Mouse (Mus musculus) limb, embryonic 14.5 days (tissue): ENCODE data around the gene Ccnk. TPM values are rescaled to one million over a fixed set of nuclear protein-coding genes. Genes with fewer than 3 reads are reported as not detected.

Source experiments
- ATAC-seq: fragments of 200-750 bp; cut with Nextera tagmentation; 2 replicates; pipeline ENCODE4 v1.8.0; 2017; ENCODE audit warnings: low read depth, moderate number of reproducible peaks, moderate TSS enrichment; ENCODE audit not compliant: low FRiP score
- DNase-seq: peaks from one replicate; pipeline ENCODE4 v3.0.0-alpha.2; 2015; ENCODE audit warnings: low spot score
- H3K27ac ChIP-seq: fragments of 300-500 bp; sonication (generic); replicated peaks from 2 replicates; pipeline ENCODE4 v1.5.1; 2014; ENCODE audit warnings: low read depth, mild to moderate bottlenecking, low read length, moderate library complexity, mixed read lengths
- H3K27me3 ChIP-seq: fragments of 300-500 bp; sonication (generic); 2 replicates; pipeline ENCODE4 v1.6.1; 2014; ENCODE audit warnings: low read length, mixed read lengths; ENCODE audit not compliant: control insufficient read depth, insufficient read depth
- H3K36me3 ChIP-seq: fragments of 300-500 bp; sonication (generic); 2 replicates; pipeline ENCODE4 v1.6.1; 2014; ENCODE audit warnings: mild to moderate bottlenecking, low read length, moderate library complexity, mixed read lengths; ENCODE audit not compliant: control insufficient read depth, insufficient read depth
- H3K4me1 ChIP-seq: fragments of 300-500 bp; sonication (generic); 2 replicates; pipeline ENCODE4 v1.6.1; 2014; ENCODE audit warnings: antibody characterized with exemption, low read length, mixed read lengths; ENCODE audit not compliant: control insufficient read depth, insufficient read depth
- H3K4me2 ChIP-seq: fragments of 300-500 bp; sonication (generic); replicated peaks from 2 replicates; pipeline ENCODE4 v1.6.1; 2014; ENCODE audit warnings: low read depth, mild to moderate bottlenecking, low read length, moderate library complexity; ENCODE audit not compliant: severe bottlenecking
- H3K4me3 ChIP-seq: fragments of 300-500 bp; sonication (generic); replicated peaks from 2 replicates; pipeline ENCODE4 v1.5.1; 2014; ENCODE audit warnings: low read length
- H3K9ac ChIP-seq: fragments of 300-500 bp; sonication (generic); 2 replicates; pipeline ENCODE4 v1.6.1; 2014; ENCODE audit warnings: mild to moderate bottlenecking, low read depth, low read length, moderate library complexity; ENCODE audit not compliant: severe bottlenecking
- H3K9me3 ChIP-seq: fragments of 300-500 bp; sonication (generic); 2 replicates; pipeline ENCODE4 v1.6.1; 2016; ENCODE audit warnings: low read length; ENCODE audit not compliant: control insufficient read depth
- POLR2A ChIP-seq: fragments of 200-500 bp; IDR thresholded peaks from 2 replicates; pipeline ENCODE4 v1.8.0; 2012; ENCODE audit warnings: inconsistent platforms, mild to moderate bottlenecking, moderate library complexity, borderline replicate concordance; ENCODE audit not compliant: insufficient read depth, insufficient read length; ENCODE audit errors: extremely low read depth
- WGBS: fragments of 180-500 bp; shearing (Covaris S2); extraction: QIAGEN DNeasy Blood & Tissue Kit; methylation state at CpG from one replicate; pipeline ENCODE4 v1.1.7; 2014; 5-methylcytosine and 5-hydroxymethylcytosine counted together
- polyA plus RNA-seq, 2 experiments: library from polyadenylated mRNA; depleted of rRNA in 1 of 2; stranded (reverse) in 1 of 2; unstranded in 1 of 2; fragments of >200 nt; fragmentation: Nextera tagmentation in 1 of 2; extraction: Ambion mirVana in 1 of 2; gene quantifications; 2 replicates each; pipeline versions ENCODE4 v1.2.1 to v1.2.3; 2012 to 2014

Ccnk gene
- polyA plus RNA-seq, 2 experiments = 6.0 to 37.7 TPM

DNA sequence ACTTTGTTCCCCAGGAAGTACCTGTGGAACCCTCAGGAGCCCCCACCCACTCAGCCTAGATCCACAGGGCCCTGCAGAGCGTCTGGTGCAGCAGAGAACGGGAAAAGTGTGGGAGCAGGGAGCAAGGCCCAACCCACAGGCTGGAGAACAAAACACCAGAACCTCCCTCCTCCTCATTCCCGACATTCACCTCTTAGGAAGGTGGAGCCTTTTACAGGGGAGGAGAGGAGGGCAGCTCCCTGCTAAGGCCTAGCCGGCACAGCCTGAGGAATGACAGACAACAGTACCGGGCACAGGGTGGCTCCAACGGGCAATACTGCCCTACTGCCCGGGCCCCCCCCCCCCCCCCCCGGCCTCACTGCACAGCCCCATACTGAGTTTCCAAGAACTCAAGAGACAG, 44.0 kb downstream of the Ccnk start:
- Histone ChIP-seq H3K36me3 (no peaks in the 10 kb centered on the region), H3K9ac (no peak overlapping the region), H3K9me3 (no peaks in the 10 kb centered on the region), H3K4me1 (peaks cover 57% of the 10 kb centered on the region), H3K27ac (no peak overlapping the region), H3K4me2 (no peak overlapping the region), H3K4me3 (no peak overlapping the region), H3K27me3 (no peaks in the 10 kb centered on the region)
- TF ChIP-seq POLR2A = no peak
- no peak for ATAC-seq
- WGBS = 30% methylated on average over 7 of the region's 8 CpGs
- DNase-seq = no peak

DNA sequence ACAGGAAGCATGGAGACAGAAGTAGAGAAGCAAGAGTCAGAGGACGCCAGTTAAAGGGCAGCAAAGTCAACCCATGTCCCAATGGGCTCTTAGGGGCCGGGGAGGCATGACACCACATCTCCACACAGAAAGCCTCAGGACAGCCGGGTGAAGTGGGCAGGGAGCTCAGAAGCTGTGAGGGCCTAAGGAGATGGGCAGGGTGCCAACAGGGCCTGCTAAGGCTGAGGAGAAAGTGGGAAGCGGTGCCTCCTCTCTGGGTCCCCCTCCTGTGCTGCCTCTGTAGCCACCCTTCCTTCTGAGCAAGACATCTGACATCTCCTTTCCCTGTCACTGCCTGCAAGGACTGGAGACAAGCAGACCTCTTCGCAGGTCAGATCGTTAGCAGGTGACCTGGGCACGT, 46.4 kb downstream of the Ccnk start:
- H3K27me3 ChIP-seq = no peaks in the 10 kb centered on the region
- DNase-seq = no peak
- ATAC-seq = no peak
- H3K27ac ChIP-seq = no peak overlapping the region
- TF ChIP-seq POLR2A = no peak
- no peak overlapping the region for H3K4me2 ChIP-seq
- no peaks in the 10 kb centered on the region for H3K36me3 ChIP-seq
- H3K9me3 ChIP-seq = no peaks in the 10 kb centered on the region
- no peak overlapping the region for H3K4me3 ChIP-seq
- H3K9ac ChIP-seq = 0 out of 2 replicates have a peak overlapping the region, but pooled peaks have one; percentile 16
- 61% methylated on average over 7 of the region's 7 CpGs for WGBS
- H3K4me1 ChIP-seq = peaks cover 38% of the 10 kb centered on the region

DNA sequence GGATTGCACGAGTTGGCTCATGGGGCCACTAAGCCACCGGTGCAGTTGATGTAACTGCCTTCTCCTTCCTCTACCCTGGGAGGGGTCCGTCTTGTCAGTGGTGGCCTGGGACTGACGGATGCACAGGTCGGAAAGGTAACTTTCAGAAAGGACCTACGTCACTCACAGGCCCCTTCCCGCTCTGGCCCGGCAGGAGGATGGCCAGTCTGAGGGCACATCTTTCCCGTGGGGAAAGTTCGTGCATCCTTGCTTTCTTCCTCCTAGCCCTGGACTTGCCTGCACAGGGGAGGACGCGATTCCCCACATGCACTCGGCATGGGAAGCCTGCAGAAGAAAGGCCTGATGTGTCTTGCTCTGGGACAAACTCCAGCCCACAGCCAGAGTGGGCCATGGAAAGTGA, 46.8 kb downstream of the Ccnk start:
- WGBS = 76% methylated on average over 13 of the region's 13 CpGs
- Histone ChIP-seq H3K9me3 (no peaks in the 10 kb centered on the region), H3K4me1 (peaks cover 33% of the 10 kb centered on the region), H3K36me3 (no peaks in the 10 kb centered on the region), H3K27me3 (no peaks in the 10 kb centered on the region), H3K4me3 (no peak overlapping the region), H3K9ac (no peak overlapping the region), H3K4me2 (no peak overlapping the region), H3K27ac (no peak overlapping the region)
- no peak for ATAC-seq
- no peak for DNase-seq
- TF ChIP-seq POLR2A = no peak

DNA sequence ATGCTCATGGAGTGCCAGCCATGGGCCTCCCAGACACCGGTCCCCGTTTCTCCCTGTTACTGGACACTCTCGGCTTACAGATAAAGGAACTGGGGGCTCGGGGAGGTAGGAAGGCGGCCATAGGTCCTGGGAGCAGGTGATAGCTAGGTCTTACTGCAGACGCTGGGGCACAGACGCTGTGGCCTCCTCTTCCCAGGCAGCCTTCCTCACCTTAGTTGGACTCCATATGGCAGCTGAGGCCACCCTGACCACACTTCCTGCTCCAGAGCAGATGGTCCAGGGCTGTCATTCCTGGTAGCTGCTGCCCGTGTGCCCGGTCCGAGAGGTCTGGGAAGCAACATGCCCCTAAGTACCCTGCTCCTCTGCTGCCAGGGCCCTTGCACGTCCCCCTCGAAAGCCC, 47.6 kb downstream of the Ccnk start:
- Histone ChIP-seq H3K36me3 (no peaks in the 10 kb centered on the region), H3K4me2 (no peak overlapping the region), H3K4me1 (peaks cover 31% of the 10 kb centered on the region), H3K4me3 (no peak overlapping the region), H3K27me3 (no peaks in the 10 kb centered on the region), H3K9ac (no peak overlapping the region), H3K27ac (no peak overlapping the region), H3K9me3 (no peaks in the 10 kb centered on the region)
- no peak for TF ChIP-seq POLR2A
- DNase-seq (no peak), ATAC-seq (no peak)
- WGBS = 87% methylated on average over 12 of the region's 12 CpGs

DNA sequence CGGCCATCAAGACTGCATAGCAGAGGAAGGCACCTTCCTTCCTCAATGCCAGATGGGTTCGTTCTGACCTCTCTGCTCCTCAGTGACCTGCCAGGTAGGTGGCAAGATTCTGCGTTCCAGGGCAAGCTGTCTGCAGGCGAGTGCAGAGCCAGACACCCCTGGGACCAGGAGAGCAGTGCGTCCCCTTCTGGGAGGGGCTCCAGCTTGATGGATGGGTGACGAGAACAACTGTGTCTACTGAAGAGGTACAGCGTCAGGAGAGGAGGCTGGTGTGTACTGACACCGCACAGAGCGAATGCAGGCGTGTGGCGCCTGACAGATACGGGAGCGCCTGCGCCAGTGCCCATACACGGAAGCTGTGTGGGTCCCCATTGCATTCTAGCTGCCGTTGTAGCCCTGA, 48.1 kb downstream of the Ccnk start:
- no peak overlapping the region for H3K4me2 ChIP-seq
- H3K9ac ChIP-seq = no peak overlapping the region
- H3K27me3 ChIP-seq = no peaks in the 10 kb centered on the region
- H3K36me3 ChIP-seq = no peaks in the 10 kb centered on the region
- TF ChIP-seq POLR2A = no peak
- ATAC-seq (no peak), DNase-seq (no peak)
- WGBS = 83% methylated on average over 16 of the region's 16 CpGs
- no peak overlapping the region for H3K27ac ChIP-seq
- H3K4me1 ChIP-seq = peaks cover 31% of the 10 kb centered on the region
- H3K9me3 ChIP-seq = no peaks in the 10 kb centered on the region
- H3K4me3 ChIP-seq = no peak overlapping the region

DNA sequence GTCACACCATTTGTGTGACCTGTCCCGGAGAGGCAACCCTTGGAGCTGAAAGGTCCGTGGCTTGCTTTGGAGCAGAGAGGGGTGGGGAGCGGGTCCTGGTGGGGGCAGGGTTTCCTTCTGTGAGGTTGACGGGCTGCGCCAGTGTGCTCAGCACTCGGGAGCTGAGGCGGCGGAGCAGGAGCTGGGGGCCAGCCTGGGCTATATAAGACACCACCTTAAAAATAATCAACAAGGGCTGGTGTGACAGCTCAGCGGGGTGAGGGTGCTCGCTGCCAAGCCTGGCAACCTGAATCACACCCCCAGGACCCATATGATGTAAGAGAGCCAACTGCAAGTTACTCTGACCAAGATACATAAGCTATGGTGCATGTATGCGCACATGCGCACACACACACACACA, 50.7 kb downstream of the Ccnk start:
- 0 out of 2 replicates have a peak, but pooled peaks cover 4% of the 10 kb centered on the region for H3K36me3 ChIP-seq
- DNase-seq (no peak), ATAC-seq (no peak)
- no peak overlapping the region for H3K9ac ChIP-seq
- no peak overlapping the region for H3K4me2 ChIP-seq
- peaks cover 13% of the 10 kb centered on the region for H3K4me1 ChIP-seq
- H3K27ac ChIP-seq = no peak overlapping the region
- no peaks in the 10 kb centered on the region for H3K27me3 ChIP-seq
- WGBS = 77% methylated on average over 12 of the region's 12 CpGs
- no peaks in the 10 kb centered on the region for H3K9me3 ChIP-seq
- TF ChIP-seq POLR2A = no peak
- H3K4me3 ChIP-seq = no peak overlapping the region
